Mouse (Mus musculus): Measurements from ENCODE around the gene Gnaq. TPM values are rescaled to one million over a fixed set of nuclear protein-coding genes. Genes with fewer than 3 reads are reported as not detected.

Gene Gnaq
- polyA plus RNA-seq, 1 experiment: 244 TPM

DNA sequence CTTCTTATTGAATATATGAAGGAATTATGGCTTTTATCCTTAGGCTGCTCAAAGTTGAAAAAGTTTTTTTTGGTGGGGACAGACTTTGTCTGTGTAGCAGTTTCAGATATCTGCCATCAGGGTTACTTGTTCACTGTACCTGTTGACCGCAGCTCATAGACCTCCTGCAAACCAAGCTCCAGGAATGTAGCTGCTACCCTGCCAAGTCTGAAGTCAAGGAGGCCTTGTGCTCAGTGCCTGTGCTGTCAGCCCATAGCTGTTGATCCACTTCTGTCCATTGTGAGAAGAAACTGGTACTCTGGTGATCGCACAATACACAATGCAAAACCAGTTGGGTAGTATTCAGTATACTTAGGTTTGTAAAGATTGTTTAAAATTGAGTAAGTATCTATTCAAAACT is 68.7 kb downstream of the Gnaq start:
- no peak overlapping the region for H3K27ac ChIP-seq (ENCODE audit: insufficient read depth, low read depth, low read length)
- 82% methylated on average over 2 of the region's 2 CpGs for WGBS
- H3K4me3 ChIP-seq (ENCODE audit: insufficient read depth, low read depth, low read length): no peak overlapping the region
- H3K4me1 ChIP-seq (ENCODE audit: control insufficient read depth, insufficient read depth, low read length): peaks cover 7% of the 10 kb centered on the region; the same call in 1 of the 2 replicates
- TF ChIP-seq CTCF (IDR thresholded peaks at IDR 0.05; ENCODE audit: insufficient read depth, low read depth, low read length) (no peak), POLR2A (IDR thresholded peaks at IDR 0.05; ENCODE audit: insufficient read depth, low read depth, low read length) (no peak)

- no peak for TF ChIP-seq POLR2A (IDR thresholded peaks at IDR 0.05; ENCODE audit: insufficient read depth, low read depth, low read length)
- no peak for TF ChIP-seq CTCF (IDR thresholded peaks at IDR 0.05; ENCODE audit: insufficient read depth, low read depth, low read length)
- Histone ChIP-seq H3K27ac (ENCODE audit: insufficient read depth, low read depth, low read length) (no peak overlapping the region), H3K4me1 (ENCODE audit: control insufficient read depth, insufficient read depth, low read length) (peaks cover 11% of the 10 kb centered on the region), H3K4me3 (ENCODE audit: insufficient read depth, low read depth, low read length) (no peak overlapping the region)
- 74% methylated on average over 7 of the region's 7 CpGs for WGBS
Observed at GRCm38 (mm10) chr19:16204776-16205680, 72.4 kb downstream of the Gnaq start.

DNA sequence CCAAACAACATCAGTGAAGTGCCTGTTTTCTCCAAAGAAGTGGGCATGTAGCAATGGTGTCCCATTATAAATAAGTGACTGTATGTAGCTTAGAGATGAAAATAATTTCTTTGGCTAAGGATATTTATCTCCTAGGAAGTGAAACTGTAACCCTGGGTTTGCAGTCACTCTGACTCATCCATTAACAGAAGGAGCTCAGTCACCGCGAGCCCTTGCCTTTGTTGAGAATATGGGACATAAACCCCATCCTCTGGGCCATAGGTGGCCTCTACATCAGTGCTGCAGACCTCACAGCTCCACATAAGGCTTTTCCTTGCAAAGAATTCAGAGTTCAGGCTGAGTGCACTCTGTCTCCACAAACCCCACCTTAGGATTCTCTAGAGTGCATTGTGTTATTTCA is 77.0 kb downstream of the Gnaq start:
- no peak overlapping the region for H3K4me3 ChIP-seq (ENCODE audit: insufficient read depth, low read depth, low read length)
- 65% methylated on average over 2 of the region's 2 CpGs for WGBS
- no peak for TF ChIP-seq POLR2A (IDR thresholded peaks at IDR 0.05; ENCODE audit: insufficient read depth, low read depth, low read length)
- TF ChIP-seq CTCF (IDR thresholded peaks at IDR 0.05; ENCODE audit: insufficient read depth, low read depth, low read length): no peak
- no peak overlapping the region for H3K27ac ChIP-seq (ENCODE audit: insufficient read depth, low read depth, low read length)
- peaks cover 11% of the 10 kb centered on the region for H3K4me1 ChIP-seq (ENCODE audit: control insufficient read depth, insufficient read depth, low read length)

GRCm38 (mm10) chr19:16214946-16215345 is 82.3 kb downstream of the Gnaq start:
- no peak for TF ChIP-seq POLR2A (IDR thresholded peaks at IDR 0.05; ENCODE audit: insufficient read depth, low read depth, low read length)
- no peak for TF ChIP-seq CTCF (IDR thresholded peaks at IDR 0.05; ENCODE audit: insufficient read depth, low read depth, low read length)
- Histone ChIP-seq H3K4me1 (ENCODE audit: control insufficient read depth, insufficient read depth, low read length) (peaks cover 2% of the 10 kb centered on the region; the same call in 1 of the 2 replicates), H3K27ac (ENCODE audit: insufficient read depth, low read depth, low read length) (no peak overlapping the region), H3K4me3 (ENCODE audit: insufficient read depth, low read depth, low read length) (no peak overlapping the region)
- 36% methylated on average over 6 of the region's 6 CpGs for WGBS

- TF ChIP-seq POLR2A (IDR thresholded peaks at IDR 0.05; ENCODE audit: insufficient read depth, low read depth, low read length): no peak
- no peak for TF ChIP-seq CTCF (IDR thresholded peaks at IDR 0.05; ENCODE audit: insufficient read depth, low read depth, low read length)
- Histone ChIP-seq H3K4me3 (ENCODE audit: insufficient read depth, low read depth, low read length) (no peak overlapping the region), H3K4me1 (ENCODE audit: control insufficient read depth, insufficient read depth, low read length) (peaks cover 2% of the 10 kb centered on the region; the same call in 1 of the 2 replicates), H3K27ac (ENCODE audit: insufficient read depth, low read depth, low read length) (no peak overlapping the region)
- WGBS: 47% methylated on average over 2 of the region's 2 CpGs
Observed at GRCm38 (mm10) chr19:16215430-16216016, 82.9 kb downstream of the Gnaq start.

DNA sequence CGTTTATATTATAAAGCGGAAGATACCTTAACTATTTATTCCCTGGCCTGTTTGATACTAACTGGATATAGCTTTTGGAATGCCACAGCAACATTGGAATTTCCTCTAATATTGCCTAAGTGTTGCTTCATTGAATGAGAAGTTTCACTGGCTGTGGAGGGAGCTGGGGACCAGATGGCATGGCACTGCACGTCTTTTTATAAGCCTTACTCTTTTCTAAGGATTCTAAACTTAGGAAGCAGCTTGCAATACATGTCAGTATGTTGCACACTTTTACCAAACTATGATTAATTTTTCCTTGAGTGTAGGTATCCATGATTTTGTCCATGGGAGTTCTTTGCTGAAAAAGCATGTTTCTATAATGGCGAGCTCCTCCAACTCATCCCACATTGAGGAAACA is 87.3 kb downstream of the Gnaq start:
- 77% methylated on average over 4 of the region's 4 CpGs for WGBS
- no peak overlapping the region for H3K27ac ChIP-seq (ENCODE audit: insufficient read depth, low read depth, low read length)
- no peak overlapping the region for H3K4me3 ChIP-seq (ENCODE audit: insufficient read depth, low read depth, low read length)

GRCm38 (mm10) chr19:16222526-16222925 is 89.9 kb downstream of the Gnaq start:
- WGBS: 60% methylated on average over 3 of the region's 3 CpGs
- TF ChIP-seq CTCF (IDR thresholded peaks at IDR 0.05; ENCODE audit: insufficient read depth, low read depth, low read length) (no peak), POLR2A (IDR thresholded peaks at IDR 0.05; ENCODE audit: insufficient read depth, low read depth, low read length) (no peak)
- Histone ChIP-seq H3K27ac (ENCODE audit: insufficient read depth, low read depth, low read length) (no peak overlapping the region), H3K4me3 (ENCODE audit: insufficient read depth, low read depth, low read length) (no peak overlapping the region), H3K4me1 (ENCODE audit: control insufficient read depth, insufficient read depth, low read length) (no peaks in the 10 kb centered on the region)

More for the DNA sequence above, 87.3 kb downstream of the Gnaq start:
- peaks cover under 1% of the 10 kb centered on the region; the same call in 1 of the 2 replicates for H3K4me1 ChIP-seq (ENCODE audit: control insufficient read depth, insufficient read depth, low read length)
- no peak for TF ChIP-seq CTCF (IDR thresholded peaks at IDR 0.05; ENCODE audit: insufficient read depth, low read depth, low read length)
- TF ChIP-seq POLR2A (IDR thresholded peaks at IDR 0.05; ENCODE audit: insufficient read depth, low read depth, low read length): no peak

DNA sequence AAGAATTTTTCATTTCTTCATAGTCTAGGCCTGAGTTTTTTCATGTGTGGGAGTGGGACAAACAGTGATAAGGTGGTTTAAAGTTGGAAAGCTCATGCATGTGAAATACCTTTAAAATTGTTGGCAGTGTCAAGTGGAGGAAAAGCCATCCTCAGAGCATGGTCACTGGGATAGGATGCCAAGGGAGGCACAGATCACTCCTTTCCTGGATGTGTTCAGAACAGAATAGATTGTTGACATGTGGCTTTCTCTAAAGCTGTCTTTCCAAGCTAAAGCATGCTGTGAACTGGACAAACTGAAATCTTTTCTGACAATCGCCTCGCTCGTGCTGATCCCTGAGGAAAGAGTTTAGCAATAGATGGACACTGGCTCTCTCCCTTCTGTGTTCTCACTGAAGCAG is 90.5 kb downstream of the Gnaq start:
- no peak overlapping the region for H3K27ac ChIP-seq (ENCODE audit: insufficient read depth, low read depth, low read length)
- no peak overlapping the region for H3K4me3 ChIP-seq (ENCODE audit: insufficient read depth, low read depth, low read length)
- no peak for TF ChIP-seq POLR2A (IDR thresholded peaks at IDR 0.05; ENCODE audit: insufficient read depth, low read depth, low read length)
- TF ChIP-seq CTCF (IDR thresholded peaks at IDR 0.05; ENCODE audit: insufficient read depth, low read depth, low read length): no peak
- WGBS: 93% methylated on average over 3 of the region's 3 CpGs
- no peaks in the 10 kb centered on the region for H3K4me1 ChIP-seq (ENCODE audit: control insufficient read depth, insufficient read depth, low read length)

- Histone ChIP-seq H3K27ac (ENCODE audit: insufficient read depth, low read depth, low read length) (no peak overlapping the region), H3K4me1 (ENCODE audit: control insufficient read depth, insufficient read depth, low read length) (no peaks in the 10 kb centered on the region), H3K4me3 (ENCODE audit: insufficient read depth, low read depth, low read length) (no peak overlapping the region)
- TF ChIP-seq CTCF (IDR thresholded peaks at IDR 0.05; ENCODE audit: insufficient read depth, low read depth, low read length) (no peak), POLR2A (IDR thresholded peaks at IDR 0.05; ENCODE audit: insufficient read depth, low read depth, low read length) (no peak)
- 27% methylated on average over 2 of the region's 2 CpGs for WGBS
Observed at GRCm38 (mm10) chr19:16224831-16225230, 92.2 kb downstream of the Gnaq start.
